8 mouse cellular contexts compared by ENCODE assay signal in genomic region chr8:87473314-87473713, GRCm38 (mm10). TPM values are rescaled to one million over a fixed set of nuclear protein-coding genes. Genes with fewer than 3 reads are reported as not detected.
DNase-seq lines count a peak whose midpoint lies in the region; ATAC-seq and TF ChIP-seq lines count a peak whose summit lies in the region.

No protein-coding gene starts in this region.

- 3% methylated on average over 30 of the region's 30 CpGs for WGBS in heart, embryonic 14.5 days
- WGBS in bone marrow, adult 2 months: 3% methylated on average over 30 of the region's 30 CpGs
- under 1% methylated on average over 29 of the region's 30 CpGs for WGBS in embryonic facial prominence, embryonic 11.5 days
- WGBS in midbrain, embryonic 16.5 days: under 1% methylated on average over 26 of the region's 30 CpGs

- peaks cover 86% of the 10 kb centered on the region for H3K27me3 ChIP-seq in heart, embryonic 14.5 days (ENCODE audit: control insufficient read depth, insufficient read depth, low read length)
- H3K27me3 ChIP-seq in embryonic facial prominence, embryonic 11.5 days (ENCODE audit: control insufficient read depth, insufficient read depth, low read length): peaks cover 49% of the 10 kb centered on the region
- peaks cover 4% of the 10 kb centered on the region; the same call in 1 of the 2 replicates for H3K27me3 ChIP-seq in midbrain, embryonic 16.5 days (ENCODE audit: control insufficient read depth, insufficient read depth, low read depth, low read length)

- no peak overlapping the region for H3K27ac ChIP-seq in heart, embryonic 14.5 days (replicated peaks in 1 of 2; ENCODE audit: control insufficient read depth in 1 of 2, insufficient read depth in 1 of 2, low read depth in 2 of 2, low read length in 2 of 2)
- no peak overlapping the region for H3K27ac ChIP-seq in bone marrow, adult 2 months (ENCODE audit: control insufficient read depth, insufficient read depth, low read depth, low read length, poor library complexity)
- H3K27ac ChIP-seq in embryonic facial prominence, embryonic 11.5 days (replicated peaks; ENCODE audit: low read depth, low read length): no peak overlapping the region
- H3K27ac ChIP-seq in midbrain, embryonic 16.5 days (ENCODE audit: low read length): no peak overlapping the region

- peak overlapping the region; percentile 48 to 61 for H3K4me3 ChIP-seq in heart, embryonic 14.5 days (ENCODE audit: control insufficient read depth in 1 of 2, insufficient read depth in 1 of 2, low read depth in 1 of 2, low read length in 2 of 2)
- H3K4me3 ChIP-seq in bone marrow, adult 2 months (replicated peaks; ENCODE audit: control insufficient read depth, low read depth, low read length): peak overlapping the region; percentile 28
- H3K4me3 ChIP-seq in embryonic facial prominence, embryonic 11.5 days (ENCODE audit: low read depth, low read length): peak overlapping the region; percentile 50
- peak overlapping the region; percentile 71 for H3K4me3 ChIP-seq in midbrain, embryonic 16.5 days (ENCODE audit: low read depth, low read length)

- DNase-seq in heart, postnatal 14 days: no peak
- DNase-seq in embryonic facial prominence, embryonic 11.5 days (ENCODE audit: low spot score): no peak
- DNase-seq in kidney, adult 9 months: peak; percentile 1
- DNase-seq in gastrocnemius, postnatal 25 days: no peak

- ATAC-seq in heart, embryonic 14.5 days (ENCODE audit: insufficient number of reproducible peaks, insufficient read depth, low FRiP score, low read depth): no peak
- no peak for ATAC-seq in embryonic facial prominence, embryonic 11.5 days (replicated peaks; ENCODE audit: insufficient number of reproducible peaks, low FRiP score, low TSS enrichment, low read depth)
- ATAC-seq in midbrain, embryonic 16.5 days: no peak
- no peak for ATAC-seq in CD4-positive, CD25-positive, alpha-beta regulatory T cell, adult 4 months

- H3K36me3 ChIP-seq in heart, embryonic 14.5 days (ENCODE audit: control insufficient read depth, insufficient read depth, low read length): no peaks in the 10 kb centered on the region
- no peaks in the 10 kb centered on the region for H3K36me3 ChIP-seq in embryonic facial prominence, embryonic 11.5 days (replicated peaks; ENCODE audit: control insufficient read depth, insufficient read depth, low read depth, low read length)
- H3K36me3 ChIP-seq in midbrain, embryonic 16.5 days (ENCODE audit: control insufficient read depth, insufficient read depth, low read length): no peaks in the 10 kb centered on the region

- no peak overlapping the region for H3K9ac ChIP-seq in heart, embryonic 14.5 days (ENCODE audit: low read length)
- H3K9ac ChIP-seq in embryonic facial prominence, embryonic 11.5 days (replicated peaks; ENCODE audit: low read length): no peak overlapping the region
- H3K9ac ChIP-seq in midbrain, embryonic 16.5 days (ENCODE audit: low read depth, low read length): peak overlapping the region; percentile 59

- H3K4me1 ChIP-seq in heart, embryonic 14.5 days (ENCODE audit: control insufficient read depth in 2 of 2, insufficient read depth in 2 of 2, low read length in 2 of 2): peaks cover 19 to 46% of the 10 kb centered on the region in 2 experiments; a peak in 3 of 4 replicates
- no peaks in the 10 kb centered on the region for H3K4me1 ChIP-seq in bone marrow, adult 2 months (ENCODE audit: control insufficient read depth, insufficient read depth, low read length)
- peaks cover 10% of the 10 kb centered on the region for H3K4me1 ChIP-seq in embryonic facial prominence, embryonic 11.5 days (ENCODE audit: control insufficient read depth, insufficient read depth, low read length)
- peaks cover 36% of the 10 kb centered on the region for H3K4me1 ChIP-seq in midbrain, embryonic 16.5 days (ENCODE audit: control insufficient read depth, insufficient read depth, low read length)

- TF ChIP-seq CTCF in bone marrow, adult 2 months (IDR thresholded peaks at IDR 0.05; ENCODE audit: control insufficient read depth, insufficient read depth, low read length): no peak

- H3K9me3 ChIP-seq in heart, embryonic 14.5 days (ENCODE audit: control insufficient read depth, low read length): no peaks in the 10 kb centered on the region
- no peaks in the 10 kb centered on the region for H3K9me3 ChIP-seq in embryonic facial prominence, embryonic 11.5 days (replicated peaks; ENCODE audit: control insufficient read depth, low read length)
- H3K9me3 ChIP-seq in midbrain, embryonic 16.5 days (replicated peaks; ENCODE audit: control insufficient read depth, low read length, poor library complexity, severe bottlenecking): no peaks in the 10 kb centered on the region

- TF ChIP-seq POLR2A in bone marrow, adult 2 months (IDR thresholded peaks at IDR 0.05; ENCODE audit: borderline replicate concordance, control insufficient read depth, low read depth, low read length): no peak

- peak overlapping the region; percentile 98 for H3K4me2 ChIP-seq in heart, embryonic 14.5 days (ENCODE audit: low read length)
- H3K4me2 ChIP-seq in embryonic facial prominence, embryonic 11.5 days (ENCODE audit: low read depth, low read length): peak overlapping the region; percentile 96
- peak overlapping the region; percentile 97 for H3K4me2 ChIP-seq in midbrain, embryonic 16.5 days (ENCODE audit: low read length)

- intact Hi-C loops in heart, postnatal 14 days (cut with DNase I): no loop called here

RNA-seq across cellular contexts. Expression of gene Cbln1, which starts 0.9 kb away (rescaled TPM):
- polyA plus RNA-seq in heart, embryonic 14.5 days (2014; fragmentation: Nextera tagmentation; extraction: Ambion mirVana): 0.18 TPM in 1 of 2 replicates, not detected in the other
- total RNA-seq in heart, postnatal 14 days (2021): under 1 TPM; 0.29 to 0.37 TPM
- 2.8 and 4.2 TPM in 2 replicates for polyA plus RNA-seq in bone marrow, adult 2 months (2011; ENCODE audit: insufficient read depth, insufficient read length, low replicate concordance, missing spikeins)
- polyA plus RNA-seq in embryonic facial prominence, embryonic 11.5 days (2014; fragmentation: Nextera tagmentation; extraction: Ambion mirVana): 2.8 and 4.2 TPM in 2 replicates
- 16.7 and 19.9 TPM in 2 replicates for polyA plus RNA-seq in midbrain, embryonic 16.5 days (2015; fragmentation: Nextera tagmentation; extraction: Ambion mirVana)
- total RNA-seq in gastrocnemius, postnatal 25 days (2021): under 1 TPM in 1 of 2 experiments, not detected in 1; 0.16 TPM
- polyA plus RNA-seq in CD4-positive, CD25-positive, alpha-beta regulatory T cell, adult 4 months (2017; shearing (Covaris generic)): not detected
